Mouse (Mus musculus): ENCODE measurements around the gene Gzmm.
"Not testable (repeated sequence)": the region's sequence is repeated elsewhere in the genome, so short reads cannot be mapped to it uniquely, and the experiment has no call there.

The Gzmm gene

GRCm38 (mm10) chr10:79701443-79702129, 12.8 kb downstream of the Gzmm start:
- in situ Hi-C loops (cut with MboI; ENCODE audit: low sequenced_read_pairs) = no loop called here

- in situ Hi-C loops (cut with MboI; ENCODE audit: low sequenced_read_pairs) = not testable (repeated sequence)
These were observed 14.2 kb downstream of the Gzmm start for GRCm38 (mm10) chr10:79702970-79703369.

DNA sequence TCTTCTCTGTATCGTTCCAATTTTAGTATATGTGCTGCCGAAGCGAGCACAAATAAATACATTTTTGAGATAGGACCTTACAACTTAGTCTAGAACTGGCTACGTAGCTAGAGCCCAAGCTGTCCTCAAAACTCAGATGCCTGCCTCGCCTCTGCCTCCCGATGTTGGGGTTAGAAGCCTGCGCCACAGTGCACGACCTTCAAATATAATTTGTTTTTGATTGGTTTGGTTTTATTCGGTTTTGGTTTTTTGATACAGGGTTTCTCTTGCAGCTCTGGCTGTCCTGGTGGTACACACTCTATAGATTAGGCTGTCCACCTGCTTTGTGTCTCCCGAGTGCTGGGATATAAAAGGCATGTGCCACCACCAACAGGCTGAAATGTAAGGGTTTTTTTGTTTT, 14.7 kb downstream of the Gzmm start:
- in situ Hi-C loops (cut with MboI; ENCODE audit: low sequenced_read_pairs) = no loop called here

DNA sequence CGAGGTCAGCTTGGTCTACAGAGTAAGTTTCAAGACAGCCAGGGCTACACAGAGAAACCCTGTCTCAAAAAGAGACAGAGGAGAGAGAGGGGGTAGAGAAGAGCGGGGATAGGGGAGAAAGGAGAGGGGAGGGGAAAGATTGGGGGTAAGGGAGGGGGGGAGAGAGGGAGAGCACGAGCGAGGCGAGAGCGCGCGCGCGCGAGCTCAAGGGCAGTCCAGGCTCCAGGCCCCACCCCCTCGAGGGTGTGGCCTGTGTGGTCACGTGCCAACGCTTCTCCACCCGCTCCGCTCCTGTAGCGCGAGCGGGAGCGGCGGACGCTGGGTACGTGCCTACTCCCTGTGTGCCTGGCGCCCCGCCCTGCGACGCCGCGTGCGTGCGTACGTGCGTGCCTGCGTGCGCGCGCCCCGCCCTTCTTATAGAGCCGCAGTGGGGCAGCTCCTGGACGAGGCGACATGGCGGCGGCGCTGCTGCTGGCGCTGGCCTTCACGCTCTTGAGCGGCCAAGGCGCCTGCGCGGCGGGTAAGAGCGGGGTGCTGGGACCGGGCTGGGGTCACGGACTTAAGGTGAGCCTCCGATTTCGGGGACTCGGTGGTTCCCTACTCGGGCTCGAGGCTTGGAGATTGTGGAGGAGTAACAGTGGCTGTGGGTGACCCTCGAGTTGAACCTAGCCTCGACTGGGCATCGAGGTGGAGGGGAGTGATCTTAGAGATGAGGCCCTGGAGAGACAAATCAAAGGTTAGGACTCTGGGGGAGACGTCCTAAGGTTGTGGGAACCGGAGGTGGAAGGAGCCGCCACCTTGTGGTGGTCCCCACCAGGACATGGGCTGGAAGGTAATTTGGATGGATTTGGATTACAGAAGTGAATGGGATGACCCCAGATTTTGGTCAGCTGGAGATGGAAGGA, 15.5 kb downstream of the Gzmm start, which contains the start of gene Bsg:
Bsg (plus strand) TSS at position 427 of the 905 bp plus-strand sequence.
- in situ Hi-C loops (cut with MboI; ENCODE audit: low sequenced_read_pairs) = no loop called here

- in situ Hi-C loops (cut with MboI; ENCODE audit: low sequenced_read_pairs) = no loop called here
These were observed 16.1 kb downstream of the Gzmm start for GRCm38 (mm10) chr10:79704970-79705360.

DNA sequence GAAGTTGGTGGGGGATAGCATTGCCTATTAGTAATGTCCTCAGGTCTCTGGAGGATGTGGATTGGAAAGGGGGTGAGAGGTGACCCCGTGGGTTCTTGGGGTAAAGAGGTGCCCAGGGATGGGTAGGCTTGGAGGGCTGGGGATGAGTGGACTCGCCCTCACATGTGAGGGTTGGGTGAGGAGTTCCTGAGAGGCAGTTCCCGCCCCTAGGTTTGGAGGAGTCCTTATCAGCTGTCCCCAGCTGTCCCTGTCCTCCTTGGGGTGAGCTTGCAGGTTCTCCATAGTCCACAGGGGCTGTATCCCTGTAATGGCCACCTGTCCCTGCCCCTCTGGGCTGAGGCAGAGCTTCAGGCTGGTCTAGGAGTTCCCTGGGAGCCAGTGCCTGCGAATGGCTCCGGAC, 17.1 kb downstream of the Gzmm start:
- in situ Hi-C loops (cut with MboI; ENCODE audit: low sequenced_read_pairs) = no loop called here

- in situ Hi-C loops (cut with MboI; ENCODE audit: low sequenced_read_pairs) = no loop called here
These were observed 17.7 kb downstream of the Gzmm start for GRCm38 (mm10) chr10:79706406-79707094.

DNA sequence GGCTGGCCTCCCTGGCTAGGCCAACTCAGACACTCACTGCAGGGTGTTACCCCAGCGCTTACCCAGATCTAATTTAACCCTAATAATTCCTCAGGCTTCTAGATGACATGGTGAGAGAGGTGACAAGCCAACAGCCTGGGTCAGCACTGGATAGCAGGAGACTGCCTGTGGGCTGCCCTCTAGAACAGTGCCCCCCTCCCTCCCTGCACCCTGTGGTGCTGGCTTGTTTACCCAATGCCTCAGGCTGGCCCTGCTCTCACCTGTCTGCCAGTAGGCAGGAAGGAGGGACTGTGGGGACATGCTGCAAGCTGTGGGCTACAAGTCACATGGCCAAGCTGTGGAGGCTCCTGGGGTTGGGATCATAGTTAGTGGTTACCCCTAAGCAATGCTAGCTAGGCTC, 18.3 kb downstream of the Gzmm start:
- in situ Hi-C loops (cut with MboI; ENCODE audit: low sequenced_read_pairs) = no loop called here

- in situ Hi-C loops (cut with MboI; ENCODE audit: low sequenced_read_pairs) = no loop called here
These were observed 18.9 kb downstream of the Gzmm start for GRCm38 (mm10) chr10:79707759-79708158.

GRCm38 (mm10) chr10:79708668-79709067, 19.8 kb downstream of the Gzmm start:
- in situ Hi-C loops (cut with MboI; ENCODE audit: low sequenced_read_pairs) = no loop called here

DNA sequence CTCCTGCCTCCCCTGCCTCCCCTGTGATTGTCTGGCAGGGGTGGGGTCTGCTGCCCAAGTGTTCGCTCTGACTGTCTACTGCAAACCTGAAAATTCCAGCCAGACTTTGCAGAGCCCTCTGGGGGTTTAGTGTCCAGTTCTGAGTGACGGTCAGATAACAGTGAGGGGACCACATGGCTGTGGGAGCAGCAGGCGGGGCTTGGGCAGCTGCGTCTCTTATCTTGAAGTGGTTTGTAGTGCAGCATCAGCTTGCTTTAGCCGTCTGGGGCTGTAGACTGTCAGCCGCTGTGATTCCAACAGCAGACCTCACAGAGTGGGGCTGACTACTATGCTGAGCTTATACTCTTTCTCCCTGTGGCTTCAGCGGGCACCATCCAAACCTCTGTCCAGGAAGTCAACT, 20.5 kb downstream of the Gzmm start:
- in situ Hi-C loops (cut with MboI; ENCODE audit: low sequenced_read_pairs) = no loop called here

DNA sequence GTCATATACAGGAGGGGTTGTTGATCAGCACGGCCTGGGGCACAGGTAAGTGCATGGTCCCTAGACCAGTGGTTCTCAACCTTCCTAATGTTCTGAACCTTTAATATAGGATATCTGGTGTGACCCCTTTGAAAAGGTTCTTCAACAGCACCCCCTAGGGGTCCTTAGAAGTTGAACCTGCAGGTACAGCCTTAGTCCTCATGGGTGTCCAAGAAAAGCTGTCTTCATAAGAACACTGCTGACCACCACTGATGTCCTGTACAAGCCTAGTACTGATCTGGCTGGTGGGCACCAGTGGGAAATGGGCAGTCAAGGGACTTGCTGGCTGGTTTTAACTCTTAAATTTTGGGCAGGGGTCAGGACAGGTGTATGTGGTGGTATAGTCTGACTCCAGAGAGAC, 23.2 kb downstream of the Gzmm start:
- in situ Hi-C loops (cut with MboI; ENCODE audit: low sequenced_read_pairs) = no loop called here

DNA sequence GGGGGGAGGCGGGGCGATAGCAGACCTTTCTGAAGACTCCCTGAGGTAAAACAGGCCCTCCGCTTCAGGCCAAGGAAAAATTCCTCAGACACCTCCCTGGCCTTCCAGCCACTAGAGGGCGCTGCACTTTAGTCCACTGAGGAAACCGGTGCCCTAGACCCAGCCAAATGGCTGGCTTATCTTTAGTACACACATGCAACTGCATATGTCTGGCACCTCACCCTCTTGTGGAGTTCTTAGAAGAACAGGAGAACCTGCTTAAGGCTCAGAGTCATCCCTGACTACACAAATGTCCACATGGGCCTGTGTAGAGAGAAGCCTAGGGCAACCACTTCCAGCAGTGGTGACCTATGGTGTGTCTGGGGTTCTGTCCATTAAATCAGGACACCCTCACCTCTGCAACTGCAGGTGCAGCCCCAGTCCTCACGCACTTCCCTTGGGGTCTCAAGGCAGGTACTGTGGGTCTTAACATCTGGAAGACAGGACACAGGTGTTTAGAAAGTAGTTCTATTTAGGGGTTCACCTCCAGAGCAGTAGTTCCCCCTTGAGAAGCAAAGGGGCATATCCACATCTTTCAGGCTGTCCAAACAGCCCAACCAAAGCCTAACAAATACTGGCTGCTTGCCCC, 23.8 kb downstream of the Gzmm start:
- in situ Hi-C loops (cut with MboI; ENCODE audit: low sequenced_read_pairs) = no loop called here

DNA sequence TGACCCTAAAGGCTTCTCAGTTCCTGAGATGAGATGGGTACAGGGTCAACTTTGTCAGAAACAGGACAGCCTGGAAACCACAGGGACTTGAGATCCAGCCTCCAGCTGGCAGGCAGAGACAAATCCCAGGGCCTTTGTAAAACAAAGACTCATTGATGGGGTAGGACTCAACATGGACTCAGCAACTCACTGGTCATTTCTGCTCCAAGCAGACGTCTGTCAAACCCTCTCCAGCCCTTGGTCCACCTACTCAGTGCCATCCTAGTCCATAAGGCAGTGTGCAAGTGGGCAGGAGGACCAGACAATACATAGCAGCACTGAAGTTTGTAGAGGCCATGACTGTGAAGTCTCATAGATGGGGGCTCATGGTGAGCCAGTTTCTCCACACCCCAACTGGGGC, 24.3 kb downstream of the Gzmm start:
- in situ Hi-C loops (cut with MboI; ENCODE audit: low sequenced_read_pairs) = no loop called here

DNA sequence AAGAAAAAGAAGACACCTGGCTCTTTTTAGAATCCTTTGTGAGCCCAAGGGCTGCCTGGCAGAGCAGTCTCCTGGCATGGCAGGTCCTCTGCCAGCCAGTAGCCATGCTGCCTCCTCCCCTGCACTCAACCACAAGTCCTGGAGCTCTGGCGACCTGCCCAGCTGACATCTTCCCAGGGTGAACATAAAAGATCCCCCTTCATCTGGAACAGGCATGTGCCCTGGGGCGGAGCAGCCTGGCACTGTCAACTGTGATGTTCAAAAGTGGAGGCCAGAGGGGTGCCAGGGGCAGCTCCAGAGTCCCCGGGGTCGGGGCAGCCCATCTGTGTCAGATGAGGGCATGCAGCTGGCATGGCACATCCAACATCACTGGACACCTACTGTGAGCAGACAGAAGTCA, 26.2 kb downstream of the Gzmm start:
- in situ Hi-C loops (cut with MboI; ENCODE audit: low sequenced_read_pairs) = no loop called here

DNA sequence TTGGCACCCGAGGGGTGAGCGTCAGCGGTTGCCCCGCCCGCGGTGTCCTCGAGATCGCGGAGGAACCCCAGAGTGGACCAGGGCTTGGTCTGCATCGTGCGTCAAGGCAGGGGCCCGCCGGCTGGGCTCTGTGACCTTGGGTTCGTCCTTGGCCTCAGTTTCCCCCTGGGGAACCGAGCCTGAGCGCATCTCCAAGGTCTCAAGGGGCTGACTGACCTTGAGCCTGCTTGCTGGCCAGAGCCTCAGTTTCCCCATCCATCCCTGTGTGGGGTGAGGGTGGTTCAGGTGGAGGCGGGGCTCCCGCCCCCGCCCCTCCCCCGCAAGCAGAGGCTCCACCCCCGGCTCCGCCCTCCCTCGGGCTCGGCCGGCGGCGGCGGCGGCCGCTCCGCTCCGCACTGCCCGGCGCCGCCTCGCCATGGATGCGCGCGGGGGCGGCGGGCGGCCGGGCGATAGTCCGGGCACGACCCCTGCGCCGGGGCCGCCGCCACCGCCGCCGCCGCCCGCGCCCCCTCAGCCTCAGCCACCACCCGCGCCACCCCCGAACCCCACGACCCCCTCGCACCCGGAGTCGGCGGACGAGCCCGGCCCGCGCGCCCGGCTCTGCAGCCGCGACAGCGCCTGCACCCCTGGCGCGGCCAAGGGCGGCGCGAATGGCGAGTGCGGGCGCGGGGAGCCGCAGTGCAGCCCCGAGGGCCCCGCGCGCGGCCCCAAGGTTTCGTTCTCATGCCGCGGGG, 27.6 kb downstream of the Gzmm start, which contains the start of gene Hcn2:
Hcn2 (plus strand) TSS at position 381 of the 734 bp plus-strand sequence.
- in situ Hi-C loops (cut with MboI; ENCODE audit: low sequenced_read_pairs) = no loop called here

- in situ Hi-C loops (cut with MboI; ENCODE audit: low sequenced_read_pairs) = no loop called here
These were observed 28.2 kb downstream of the Gzmm start for GRCm38 (mm10) chr10:79716988-79717355.

DNA sequence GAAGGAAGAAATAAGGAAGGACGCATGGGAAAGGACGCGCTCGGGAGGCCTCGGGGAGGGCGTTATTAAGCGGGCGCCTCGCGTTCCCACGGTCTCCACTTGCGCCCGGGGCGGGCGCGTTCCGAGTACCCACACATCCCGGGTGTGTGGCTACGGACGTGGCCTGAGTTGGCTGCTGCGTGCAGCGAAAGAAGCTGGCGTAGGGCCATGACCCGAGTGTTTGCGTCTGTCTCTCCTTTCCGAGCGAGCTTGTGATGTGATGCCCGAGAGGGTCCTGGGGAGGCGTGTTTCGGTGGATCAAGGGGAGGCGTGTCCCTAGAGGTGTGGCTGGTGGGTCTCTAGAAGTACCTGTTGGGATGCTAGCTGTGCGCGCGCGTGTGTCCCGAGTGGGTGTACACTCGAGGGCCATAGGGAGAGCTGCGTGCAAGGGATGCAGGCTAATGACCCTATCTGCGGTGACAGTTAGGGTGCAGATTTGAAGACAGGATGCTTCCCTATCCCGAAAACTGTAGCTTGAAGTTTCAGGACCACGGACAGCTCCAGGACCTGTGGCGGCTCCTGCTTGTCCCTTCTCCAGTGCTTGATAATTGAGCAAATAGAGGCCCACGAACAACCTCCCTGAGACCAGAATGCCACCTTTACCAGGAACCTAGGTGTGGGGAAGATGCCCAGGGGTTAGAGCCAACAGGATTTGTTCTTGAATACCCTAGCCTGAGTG, 29.0 kb downstream of the Gzmm start:
- in situ Hi-C loops (cut with MboI; ENCODE audit: low sequenced_read_pairs) = no loop called here

DNA sequence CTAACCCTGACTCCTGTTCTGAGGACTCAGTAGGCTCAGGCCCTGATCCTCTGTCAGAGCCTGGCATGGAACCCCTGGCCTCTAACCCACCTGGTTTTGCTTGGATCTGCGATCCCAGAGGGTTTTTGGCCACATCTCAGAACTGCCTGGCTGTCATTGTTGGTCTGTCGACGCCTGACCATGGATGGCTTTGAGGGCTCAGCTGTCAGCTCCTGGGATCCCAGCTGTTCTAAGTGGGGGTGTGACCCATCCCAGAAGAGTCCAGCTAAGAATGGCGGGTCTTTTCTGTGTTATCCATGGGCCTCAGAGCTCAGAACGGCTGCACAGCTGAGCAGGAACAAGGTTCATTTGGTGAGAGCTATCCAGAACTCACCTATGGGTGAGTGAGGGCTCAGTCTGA, 32.3 kb downstream of the Gzmm start:
- in situ Hi-C loops (cut with MboI; ENCODE audit: low sequenced_read_pairs) = no loop called here

DNA sequence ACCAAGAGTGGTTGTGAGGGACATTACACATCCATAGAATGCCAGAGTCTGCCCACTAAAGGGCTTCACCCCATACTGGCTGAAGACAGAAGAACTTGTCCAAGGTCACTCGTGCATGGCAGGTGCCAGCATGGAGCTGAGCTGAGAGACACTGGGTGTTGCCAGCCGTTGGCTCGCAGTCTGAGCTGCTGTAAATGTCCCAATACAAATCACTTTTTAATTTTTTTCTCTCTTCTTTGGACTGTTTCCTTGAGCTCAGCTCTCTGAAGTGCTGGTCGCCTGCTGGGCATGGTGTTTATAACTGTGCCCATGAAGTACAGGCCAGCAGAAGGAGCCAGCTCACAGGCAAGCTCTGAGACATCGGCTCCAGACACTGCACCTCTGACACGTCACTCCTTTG, 34.2 kb downstream of the Gzmm start:
- in situ Hi-C loops (cut with MboI; ENCODE audit: low sequenced_read_pairs) = no loop called here
